Mouse (Mus musculus): Measurements from ENCODE around the gene Il10ra. TPM values are rescaled to one million over a fixed set of nuclear protein-coding genes. Genes with fewer than 3 reads are reported as not detected.

The Il10ra gene
- total and polyA plus RNA-seq, 2 experiments from 2014 or later: 0.70 to 1.5 TPM

- WGBS: 43% methylated on average over 7 of the region's 7 CpGs
- Histone ChIP-seq H3K36me3 (ENCODE audit: insufficient read depth, low read length) (no peaks in the 10 kb centered on the region), H3K4me2 (ENCODE audit: low read depth, low read length) (no peak overlapping the region), H3K9ac (replicated peaks; ENCODE audit: low read length) (no peak overlapping the region), H3K4me1 (ENCODE audit: insufficient read depth, low read length) (no peaks in the 10 kb centered on the region), H3K4me3 (ENCODE audit: low read length) (no peak overlapping the region), H3K9me3 (ENCODE audit: low read length) (no peaks in the 10 kb centered on the region), H3K27ac (no peak overlapping the region), H3K27me3 (ENCODE audit: insufficient read depth, low read length) (no peaks in the 10 kb centered on the region)
- DNase-seq (ENCODE audit: low spot score) (no peak), ATAC-seq (no peak)
- no peak for TF ChIP-seq CTCF (IDR thresholded peaks at IDR 0.05; ENCODE audit: low read depth)
Observed at GRCm38 (mm10) chr9:45236744-45237143, 32.2 kb downstream of the Il10ra start.

- 87% methylated on average over 6 of the region's 6 CpGs for WGBS
Observed at GRCm38 (mm10) chr9:45235668-45236227, 33.2 kb downstream of the Il10ra start.

GRCm38 (mm10) chr9:45229359-45229758 is 39.6 kb downstream of the Il10ra start:
- Histone ChIP-seq H3K36me3 (ENCODE audit: insufficient read depth, low read length) (no peaks in the 10 kb centered on the region), H3K4me3 (ENCODE audit: low read length) (no peak overlapping the region), H3K9ac (replicated peaks; ENCODE audit: low read length) (no peak overlapping the region), H3K4me1 (ENCODE audit: insufficient read depth, low read length) (no peaks in the 10 kb centered on the region), H3K4me2 (ENCODE audit: low read depth, low read length) (no peak overlapping the region), H3K27ac (no peak overlapping the region), H3K9me3 (ENCODE audit: low read length) (no peaks in the 10 kb centered on the region), H3K27me3 (ENCODE audit: insufficient read depth, low read length) (no peaks in the 10 kb centered on the region)
- 84% methylated on average over 8 of the region's 8 CpGs for WGBS
- ATAC-seq: no peak
- TF ChIP-seq CTCF (IDR thresholded peaks at IDR 0.05; ENCODE audit: low read depth): no peak
- no peak for DNase-seq (ENCODE audit: low spot score)

More at GRCm38 (mm10) chr9:45235668-45236227, 33.2 kb downstream of the Il10ra start:
- Histone ChIP-seq H3K9ac (replicated peaks; ENCODE audit: low read length) (no peak overlapping the region), H3K36me3 (ENCODE audit: insufficient read depth, low read length) (no peaks in the 10 kb centered on the region), H3K4me1 (ENCODE audit: insufficient read depth, low read length) (no peaks in the 10 kb centered on the region), H3K4me2 (ENCODE audit: low read depth, low read length) (no peak overlapping the region), H3K27me3 (ENCODE audit: insufficient read depth, low read length) (no peaks in the 10 kb centered on the region), H3K4me3 (ENCODE audit: low read length) (no peak overlapping the region), H3K27ac (no peak overlapping the region), H3K9me3 (ENCODE audit: low read length) (no peaks in the 10 kb centered on the region)
- TF ChIP-seq CTCF (IDR thresholded peaks at IDR 0.05; ENCODE audit: low read depth): no peak
- DNase-seq (ENCODE audit: low spot score): no peak
- no peak for ATAC-seq

GRCm38 (mm10) chr9:45221567-45221966 is 47.4 kb downstream of the Il10ra start:
- no peaks in the 10 kb centered on the region for H3K36me3 ChIP-seq (ENCODE audit: insufficient read depth, low read length)
- H3K27me3 ChIP-seq (ENCODE audit: insufficient read depth, low read length): no peaks in the 10 kb centered on the region
- DNase-seq (ENCODE audit: low spot score): peak; percentile 94
- TF ChIP-seq CTCF (IDR thresholded peaks at IDR 0.05; ENCODE audit: low read depth): peak; percentile 98
- no peak overlapping the region for H3K27ac ChIP-seq
- no peak overlapping the region for H3K4me2 ChIP-seq (ENCODE audit: low read depth, low read length)
- peak; percentile 80 for ATAC-seq
- no peak overlapping the region for H3K9ac ChIP-seq (replicated peaks; ENCODE audit: low read length)
- H3K9me3 ChIP-seq (ENCODE audit: low read length): no peaks in the 10 kb centered on the region
- whole genome bisulfite sequencing: 11% methylated on average over 6 of the region's 6 CpGs
- no peaks in the 10 kb centered on the region for H3K4me1 ChIP-seq (ENCODE audit: insufficient read depth, low read length)
- no peak overlapping the region for H3K4me3 ChIP-seq (ENCODE audit: low read length)

- 85% methylated on average over 3 of the region's 3 CpGs for WGBS
- no peak for ATAC-seq
Observed at GRCm38 (mm10) chr9:45219644-45220043, 49.3 kb downstream of the Il10ra start.

GRCm38 (mm10) chr9:45215526-45216179 is 53.3 kb downstream of the Il10ra start:
- H3K27ac ChIP-seq: no peak overlapping the region
- 62% methylated on average over 11 of the region's 11 CpGs for WGBS
- no peak for TF ChIP-seq CTCF (IDR thresholded peaks at IDR 0.05; ENCODE audit: low read depth)
- no peak overlapping the region for H3K4me3 ChIP-seq (ENCODE audit: low read length)
- peak; percentile 23 for DNase-seq (ENCODE audit: low spot score)
- no peaks in the 10 kb centered on the region for H3K27me3 ChIP-seq (ENCODE audit: insufficient read depth, low read length)
- H3K4me2 ChIP-seq (ENCODE audit: low read depth, low read length): no peak overlapping the region
- no peaks in the 10 kb centered on the region for H3K36me3 ChIP-seq (ENCODE audit: insufficient read depth, low read length)
- no peaks in the 10 kb centered on the region for H3K4me1 ChIP-seq (ENCODE audit: insufficient read depth, low read length)
- 0 out of 2 replicates have a peak, but pooled peaks have one; percentile 15 for ATAC-seq
- no peaks in the 10 kb centered on the region for H3K9me3 ChIP-seq (ENCODE audit: low read length)
- H3K9ac ChIP-seq (replicated peaks; ENCODE audit: low read length): no peak overlapping the region

More at GRCm38 (mm10) chr9:45219644-45220043, 49.3 kb downstream of the Il10ra start:
- Histone ChIP-seq H3K4me1 (ENCODE audit: insufficient read depth, low read length) (no peaks in the 10 kb centered on the region), H3K4me3 (ENCODE audit: low read length) (no peak overlapping the region), H3K27me3 (ENCODE audit: insufficient read depth, low read length) (no peaks in the 10 kb centered on the region), H3K9ac (replicated peaks; ENCODE audit: low read length) (no peak overlapping the region), H3K27ac (no peak overlapping the region), H3K4me2 (ENCODE audit: low read depth, low read length) (no peak overlapping the region), H3K36me3 (ENCODE audit: insufficient read depth, low read length) (no peaks in the 10 kb centered on the region), H3K9me3 (ENCODE audit: low read length) (no peaks in the 10 kb centered on the region)
- no peak for TF ChIP-seq CTCF (IDR thresholded peaks at IDR 0.05; ENCODE audit: low read depth)
- DNase-seq (ENCODE audit: low spot score): no peak

- Histone ChIP-seq H3K9ac (replicated peaks; ENCODE audit: low read length) (no peak overlapping the region), H3K4me2 (ENCODE audit: low read depth, low read length) (no peak overlapping the region), H3K4me1 (ENCODE audit: insufficient read depth, low read length) (no peaks in the 10 kb centered on the region), H3K27me3 (ENCODE audit: insufficient read depth, low read length) (no peaks in the 10 kb centered on the region), H3K36me3 (ENCODE audit: insufficient read depth, low read length) (no peaks in the 10 kb centered on the region), H3K9me3 (ENCODE audit: low read length) (no peaks in the 10 kb centered on the region), H3K4me3 (ENCODE audit: low read length) (no peak overlapping the region), H3K27ac (no peak overlapping the region)
- DNase-seq (ENCODE audit: low spot score) (no peak), ATAC-seq (no peak)
- WGBS: 77% methylated on average over 6 of the region's 6 CpGs
- TF ChIP-seq CTCF (IDR thresholded peaks at IDR 0.05; ENCODE audit: low read depth): no peak
Observed at GRCm38 (mm10) chr9:45212001-45212400, 56.9 kb downstream of the Il10ra start.

Data from hindbrain, postnatal 0 days (tissue).